Mouse (Mus musculus): ENCODE data around the gene Vapb.

GRCm38 (mm10) chr2:173794531-173795510 is 57.5 kb downstream of the Vapb start:
- no peak for TF ChIP-seq CTCF (IDR thresholded peaks at IDR 0.05; ENCODE audit: low read depth, low read length)
- TF ChIP-seq POLR2A (IDR thresholded peaks at IDR 0.05; ENCODE audit: borderline replicate concordance, low read depth, low read length): no peak
